Mouse (Mus musculus): Measurements from ENCODE around the gene Nol9.

DNA sequence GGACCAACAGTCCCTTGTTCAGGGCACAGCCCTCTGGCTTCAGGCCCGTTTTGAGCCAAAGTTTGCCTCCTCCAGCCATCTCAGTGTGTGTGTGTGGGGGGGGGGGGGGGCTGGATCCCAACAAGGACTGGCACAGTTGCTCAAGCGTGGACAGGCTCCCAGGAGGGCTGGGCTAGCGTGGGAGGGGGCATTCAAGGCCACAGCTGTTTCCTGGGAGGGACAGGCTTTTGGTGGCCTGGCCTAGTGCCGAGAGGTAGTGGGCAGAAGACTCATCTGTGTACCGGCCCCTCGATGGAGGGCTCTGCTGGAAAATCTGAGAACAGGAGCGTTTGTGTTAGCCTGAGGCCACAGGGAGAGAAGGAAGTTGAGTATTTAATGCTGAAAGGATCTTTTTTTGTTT is 40.8 kb downstream of the Nol9 start:
- TF ChIP-seq CTCF (IDR thresholded peaks at IDR 0.05; ENCODE audit: low read depth) = no peak
- TF ChIP-seq EP300 (IDR thresholded peaks at IDR 0.05; ENCODE audit: low read depth) = no peak
